Mouse (Mus musculus): Measurements from ENCODE around the gene Naa15. TPM values are rescaled to one million over a fixed set of nuclear protein-coding genes. Genes with fewer than 3 reads are reported as not detected.
"Not testable (repeated sequence)": the region's sequence is repeated elsewhere in the genome, so short reads cannot be mapped to it uniquely, and the experiment has no call there.

Naa15 gene
- polyA plus RNA-seq, 1 experiment from 2014 or later, result 63.7 TPM

GRCm38 (mm10) chr3:51416073-51416363 lies 1.1 kb downstream of the Naa15 start:
- Histone ChIP-seq H3K4me3 (replicated peaks) (peak overlapping the region; percentile 86), H3K27ac (peak overlapping the region; percentile 87), H3K27me3 (no peaks in the 10 kb centered on the region), H3K9ac (replicated peaks) (peak overlapping the region; percentile 92), H3K36me3 (no peaks in the 10 kb centered on the region), H3K9me3 (no peaks in the 10 kb centered on the region), H3K4me1 (replicated peaks) (peaks cover 37% of the 10 kb centered on the region), H3K4me2 (replicated peaks) (peak overlapping the region; percentile 79)
- WGBS, result under 1% methylated on average over 30 of the region's 30 CpGs
- peak; percentile 84 for ATAC-seq

- ATAC-seq, result peak; percentile 60
- WGBS, result under 1% methylated on average over 63 of the region's 68 CpGs
- no peaks in the 10 kb centered on the region for H3K27me3 ChIP-seq
These were observed 1.6 kb downstream of the Naa15 start for GRCm38 (mm10) chr3:51416364-51417134.

GRCm38 (mm10) chr3:51417135-51417458 lies 2.1 kb downstream of the Naa15 start:
- WGBS, result 10% methylated on average over 8 of the region's 8 CpGs
- Histone ChIP-seq H3K4me1 (replicated peaks) (peaks cover 37% of the 10 kb centered on the region), H3K4me2 (replicated peaks) (peak overlapping the region; percentile 79), H3K9ac (replicated peaks) (peak overlapping the region; percentile 92), H3K9me3 (no peaks in the 10 kb centered on the region), H3K36me3 (no peaks in the 10 kb centered on the region), H3K27ac (0 out of 2 replicates have a peak overlapping the region, but pooled peaks have one; percentile 87), H3K27me3 (no peaks in the 10 kb centered on the region), H3K4me3 (replicated peaks) (peak overlapping the region; percentile 86)
- no peak for ATAC-seq

More at GRCm38 (mm10) chr3:51416364-51417134, 1.6 kb downstream of the Naa15 start:
- H3K27ac ChIP-seq, result peak overlapping the region; percentile 87
- no peaks in the 10 kb centered on the region for H3K36me3 ChIP-seq
- peak overlapping the region; percentile 92 for H3K9ac ChIP-seq (replicated peaks)
- peaks cover 37% of the 10 kb centered on the region for H3K4me1 ChIP-seq (replicated peaks)
- H3K9me3 ChIP-seq, result no peaks in the 10 kb centered on the region
- H3K4me2 ChIP-seq (replicated peaks), result peak overlapping the region; percentile 79
- H3K4me3 ChIP-seq (replicated peaks), result peak overlapping the region; percentile 86

- Histone ChIP-seq H3K9me3 (no peaks in the 10 kb centered on the region), H3K36me3 (no peaks in the 10 kb centered on the region), H3K4me1 (replicated peaks) (peaks cover 37% of the 10 kb centered on the region), H3K27me3 (no peaks in the 10 kb centered on the region), H3K4me3 (replicated peaks) (peak overlapping the region; percentile 86), H3K4me2 (replicated peaks) (peak overlapping the region; percentile 79), H3K27ac (no peak overlapping the region), H3K9ac (replicated peaks) (peak overlapping the region; percentile 92; the same call in 1 of the 2 replicates)
- no peak for ATAC-seq
- 57% methylated on average over 2 of the region's 2 CpGs for WGBS
These were observed 2.5 kb downstream of the Naa15 start for GRCm38 (mm10) chr3:51417485-51417884.

- no peaks in the 10 kb centered on the region for H3K36me3 ChIP-seq
- H3K4me2 ChIP-seq (replicated peaks), result peak overlapping the region; percentile 79
- WGBS, result 75% methylated on average over 2 of the region's 2 CpGs
- no peak overlapping the region for H3K27ac ChIP-seq
- 0 out of 2 replicates have a peak overlapping the region, but pooled peaks have one; percentile 19 for H3K9ac ChIP-seq (replicated peaks)
- H3K9me3 ChIP-seq, result no peaks in the 10 kb centered on the region
- peak overlapping the region; percentile 17 for H3K4me3 ChIP-seq (replicated peaks)
- no peaks in the 10 kb centered on the region for H3K27me3 ChIP-seq
- ATAC-seq, result no peak
- H3K4me1 ChIP-seq (replicated peaks), result peaks cover 37% of the 10 kb centered on the region
These were observed 3.0 kb downstream of the Naa15 start for GRCm38 (mm10) chr3:51417966-51418365.

- Histone ChIP-seq H3K4me1 (replicated peaks) (peaks cover 26% of the 10 kb centered on the region), H3K9ac (replicated peaks) (no peak overlapping the region), H3K27ac (no peak overlapping the region), H3K4me3 (replicated peaks) (no peak overlapping the region), H3K4me2 (replicated peaks) (no peak overlapping the region), H3K9me3 (no peaks in the 10 kb centered on the region), H3K27me3 (no peaks in the 10 kb centered on the region), H3K36me3 (no peaks in the 10 kb centered on the region)
- ATAC-seq, result no peak
- WGBS, result 94% methylated on average over 3 of the region's 3 CpGs
These were observed 7.0 kb downstream of the Naa15 start for GRCm38 (mm10) chr3:51421921-51422320.

GRCm38 (mm10) chr3:51425394-51425793 lies 10.4 kb downstream of the Naa15 start:
- H3K9me3 ChIP-seq, result no peaks in the 10 kb centered on the region
- ATAC-seq, result no peak
- no peaks in the 10 kb centered on the region for H3K27me3 ChIP-seq
- no peak overlapping the region for H3K4me3 ChIP-seq (replicated peaks)
- no peak overlapping the region for H3K9ac ChIP-seq (replicated peaks)
- H3K4me2 ChIP-seq (replicated peaks), result no peak overlapping the region
- no peaks in the 10 kb centered on the region for H3K4me1 ChIP-seq (replicated peaks)
- no peak overlapping the region for H3K27ac ChIP-seq
- no peaks in the 10 kb centered on the region for H3K36me3 ChIP-seq

GRCm38 (mm10) chr3:51434364-51434763 lies 19.4 kb downstream of the Naa15 start:
- H3K4me2 ChIP-seq (replicated peaks); H3K36me3 ChIP-seq; H3K4me3 ChIP-seq (replicated peaks); H3K9ac ChIP-seq (replicated peaks); H3K9me3 ChIP-seq; H3K27ac ChIP-seq; H3K27me3 ChIP-seq; ATAC-seq; H3K4me1 ChIP-seq (replicated peaks): not testable (repeated sequence)
- 86% methylated on average over 5 of the region's 5 CpGs for WGBS

GRCm38 (mm10) chr3:51434871-51435595 lies 20.1 kb downstream of the Naa15 start:
- Histone ChIP-seq H3K4me2 (replicated peaks) (no peak overlapping the region), H3K4me1 (replicated peaks) (no peaks in the 10 kb centered on the region), H3K27me3 (no peaks in the 10 kb centered on the region), H3K4me3 (replicated peaks) (no peak overlapping the region), H3K9ac (replicated peaks) (no peak overlapping the region), H3K36me3 (0 out of 2 replicates have a peak, but pooled peaks cover 3% of the 10 kb centered on the region), H3K27ac (no peak overlapping the region), H3K9me3 (no peaks in the 10 kb centered on the region)
- 76% methylated on average over 3 of the region's 3 CpGs for WGBS
- no peak for ATAC-seq

- Histone ChIP-seq H3K4me1 (replicated peaks) (no peaks in the 10 kb centered on the region), H3K4me3 (replicated peaks) (no peak overlapping the region), H3K4me2 (replicated peaks) (no peak overlapping the region), H3K9me3 (no peaks in the 10 kb centered on the region), H3K27ac (no peak overlapping the region), H3K27me3 (no peaks in the 10 kb centered on the region), H3K36me3 (peaks cover 77% of the 10 kb centered on the region), H3K9ac (replicated peaks) (no peak overlapping the region)
- 95% methylated on average over 2 of the region's 2 CpGs for WGBS
- no peak for ATAC-seq
These were observed 53.6 kb downstream of the Naa15 start for GRCm38 (mm10) chr3:51468530-51468929.

GRCm38 (mm10) chr3:51475706-51476105 lies 60.8 kb downstream of the Naa15 start:
- no peaks in the 10 kb centered on the region for H3K27me3 ChIP-seq
- H3K4me2 ChIP-seq (replicated peaks), result no peak overlapping the region
- no peaks in the 10 kb centered on the region for H3K4me1 ChIP-seq (replicated peaks)
- H3K9ac ChIP-seq (replicated peaks), result no peak overlapping the region
- H3K27ac ChIP-seq, result no peak overlapping the region
- no peak overlapping the region for H3K4me3 ChIP-seq (replicated peaks)
- 86% methylated on average over 4 of the region's 4 CpGs for WGBS
- no peaks in the 10 kb centered on the region for H3K9me3 ChIP-seq
- ATAC-seq, result no peak
- H3K36me3 ChIP-seq, result peaks cover 42% of the 10 kb centered on the region

GRCm38 (mm10) chr3:51479893-51480292 lies 64.9 kb downstream of the Naa15 start:
- no peak overlapping the region for H3K27ac ChIP-seq
- no peak for ATAC-seq
- no peak overlapping the region for H3K4me2 ChIP-seq (replicated peaks)

More at GRCm38 (mm10) chr3:51479893-51480292, 64.9 kb downstream of the Naa15 start:
- Histone ChIP-seq H3K4me3 (replicated peaks) (no peak overlapping the region), H3K27me3 (no peaks in the 10 kb centered on the region), H3K9ac (replicated peaks) (no peak overlapping the region), H3K4me1 (replicated peaks) (peaks cover 13% of the 10 kb centered on the region), H3K36me3 (peaks cover 9% of the 10 kb centered on the region), H3K9me3 (no peaks in the 10 kb centered on the region)
- 48% methylated on average over 2 of the region's 2 CpGs for WGBS
